Mouse (Mus musculus): ENCODE data around the gene Chpf2. TPM values are rescaled to one million over a fixed set of nuclear protein-coding genes. Genes with fewer than 3 reads are reported as not detected.

The Chpf2 gene
- polyA plus RNA-seq, 1 experiment from 2014 or later, result 11.5 TPM

DNA sequence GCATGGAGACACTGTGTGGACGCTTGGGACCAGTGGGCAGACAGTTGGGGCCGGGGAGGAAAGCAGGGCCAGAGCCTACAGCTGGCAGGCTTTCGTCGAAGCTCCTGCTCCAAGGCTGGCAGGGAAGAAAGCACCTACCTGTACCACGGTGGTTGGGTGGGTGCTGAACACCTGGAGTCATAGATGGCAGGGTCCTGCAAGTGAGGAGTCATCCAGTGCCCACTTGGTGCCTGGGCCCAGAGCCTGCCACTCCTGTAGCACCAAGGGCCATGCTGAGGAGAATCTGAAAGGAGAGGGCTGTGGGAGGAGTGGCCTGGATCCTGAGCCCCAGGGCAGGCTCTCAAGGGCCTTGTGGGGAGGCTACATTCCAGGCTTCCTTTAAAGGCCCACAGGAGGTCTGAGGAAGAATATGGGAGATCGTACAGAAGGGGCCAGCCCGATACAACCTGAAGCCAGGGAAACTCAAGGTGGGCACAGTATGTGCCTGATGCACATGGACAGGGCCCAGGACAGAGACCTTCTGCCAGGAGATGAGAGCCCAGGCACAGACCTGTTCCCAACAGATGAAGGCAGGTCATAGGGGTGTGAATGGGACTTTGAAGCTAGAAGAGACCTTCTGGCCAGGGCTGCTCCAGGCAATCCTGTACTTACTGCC lies 36.0 kb downstream of the Chpf2 start:
- Histone ChIP-seq H3K36me3 (ENCODE audit: control insufficient read depth, insufficient read depth, low read length) (no peaks in the 10 kb centered on the region), H3K4me3 (ENCODE audit: low read depth, low read length) (no peak overlapping the region), H3K4me2 (ENCODE audit: low read depth, low read length, severe bottlenecking) (no peak overlapping the region), H3K4me1 (replicated peaks; ENCODE audit: control insufficient read depth, insufficient read depth, low read length) (peaks cover 7% of the 10 kb centered on the region), H3K27me3 (ENCODE audit: control insufficient read depth, insufficient read depth, low read length) (peaks cover 7% of the 10 kb centered on the region; the same call in 1 of the 2 replicates), H3K27ac (ENCODE audit: low read depth, low read length) (no peak overlapping the region), H3K9ac (ENCODE audit: low read length) (no peak overlapping the region), H3K9me3 (ENCODE audit: control insufficient read depth, low read length) (no peaks in the 10 kb centered on the region)
- ATAC-seq (replicated peaks; ENCODE audit: low FRiP score) (no peak), DNase-seq (ENCODE audit: low spot score) (peak; percentile 50)
- 78% methylated on average over 7 of the region's 7 CpGs for WGBS

DNA sequence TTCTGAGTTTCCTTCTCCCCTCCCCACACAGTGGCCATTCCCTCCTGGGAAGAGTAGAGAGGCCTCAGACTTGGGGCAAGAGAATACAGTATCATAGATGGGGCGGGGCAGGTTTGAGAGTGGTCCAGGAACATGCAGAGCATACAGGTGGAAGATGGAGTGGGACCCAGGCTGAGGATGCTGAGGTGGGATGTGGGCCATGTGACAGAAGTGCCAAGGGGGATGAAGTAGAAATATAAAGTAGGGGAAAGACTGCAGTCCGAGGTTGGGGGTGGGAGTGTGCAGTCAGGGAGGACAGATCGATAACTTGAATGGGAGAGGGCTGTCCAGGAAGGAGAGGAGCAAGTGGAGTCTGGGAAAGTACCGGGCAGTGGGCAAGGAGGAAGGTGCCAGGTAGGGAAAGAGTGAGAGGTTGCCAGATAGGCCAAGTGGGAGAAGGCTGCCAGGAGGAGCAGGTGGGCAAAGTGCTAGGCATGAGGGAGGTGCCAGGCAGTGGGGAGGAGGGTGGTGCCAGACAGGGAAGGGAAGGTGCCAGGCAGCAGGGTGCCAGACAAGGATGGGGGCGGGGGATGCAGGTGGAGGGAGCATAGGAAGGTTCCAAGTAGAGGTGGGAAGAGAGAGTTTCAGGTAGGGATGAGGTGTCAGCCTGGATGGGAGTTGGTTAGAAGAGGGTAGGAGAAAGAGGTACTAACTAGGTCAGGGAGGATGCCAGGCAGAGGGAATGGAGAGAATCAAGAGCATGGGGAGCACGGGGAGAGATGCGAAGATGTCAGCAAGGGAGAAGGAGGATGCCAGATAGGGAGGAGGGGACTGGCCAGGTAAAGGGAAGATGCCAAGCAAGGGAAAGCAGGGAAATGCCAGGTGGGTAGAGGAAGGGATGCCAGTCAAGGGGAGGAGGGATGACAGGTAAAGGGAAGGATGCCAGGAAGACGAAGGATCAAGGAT lies 36.8 kb downstream of the Chpf2 start:
- Histone ChIP-seq H3K27ac (ENCODE audit: low read depth, low read length) (no peak overlapping the region), H3K4me1 (replicated peaks; ENCODE audit: control insufficient read depth, insufficient read depth, low read length) (peaks cover 7% of the 10 kb centered on the region), H3K36me3 (ENCODE audit: control insufficient read depth, insufficient read depth, low read length) (no peaks in the 10 kb centered on the region), H3K4me3 (ENCODE audit: low read depth, low read length) (peak overlapping the region; percentile 54), H3K9me3 (ENCODE audit: control insufficient read depth, low read length) (no peaks in the 10 kb centered on the region), H3K4me2 (ENCODE audit: low read depth, low read length, severe bottlenecking) (peak overlapping the region; percentile 83), H3K9ac (ENCODE audit: low read length) (peak overlapping the region; percentile 79), H3K27me3 (ENCODE audit: control insufficient read depth, insufficient read depth, low read length) (peaks cover 7% of the 10 kb centered on the region; the same call in 1 of the 2 replicates)
- WGBS, result 43% methylated on average over 8 of the region's 8 CpGs
- DNase-seq (ENCODE audit: low spot score) (peak; percentile 47), ATAC-seq (replicated peaks; ENCODE audit: low FRiP score) (no peak)

- Histone ChIP-seq H3K36me3 (ENCODE audit: control insufficient read depth, insufficient read depth, low read length) (no peaks in the 10 kb centered on the region), H3K9ac (ENCODE audit: low read length) (peak within 1 kb of the TSS; percentile 79), H3K4me3 (ENCODE audit: low read depth, low read length) (peak within 1 kb of the TSS; percentile 54), H3K4me1 (replicated peaks; ENCODE audit: control insufficient read depth, insufficient read depth, low read length) (peaks cover 7% of the 10 kb centered on the region), H3K27ac (ENCODE audit: low read depth, low read length) (no peak within 1 kb of the TSS), H3K9me3 (ENCODE audit: control insufficient read depth, low read length) (no peaks in the 10 kb centered on the region), H3K4me2 (ENCODE audit: low read depth, low read length, severe bottlenecking) (peak within 1 kb of the TSS; percentile 83), H3K27me3 (ENCODE audit: control insufficient read depth, insufficient read depth, low read length) (peaks cover 7% of the 10 kb centered on the region; the same call in 1 of the 2 replicates)
- 3% methylated on average over 37 of the region's 37 CpGs for WGBS
- DNase-seq (ENCODE audit: low spot score) (peak; percentile 79), ATAC-seq (replicated peaks; ENCODE audit: low FRiP score) (peak; percentile 87)
Observed at GRCm38 (mm10) chr5:24623986-24624821, 37.7 kb downstream of the Chpf2 start, which contains the start of gene Smarcd3. Gene Smarcd3 (minus strand): TSS chr5:24624411.

DNA sequence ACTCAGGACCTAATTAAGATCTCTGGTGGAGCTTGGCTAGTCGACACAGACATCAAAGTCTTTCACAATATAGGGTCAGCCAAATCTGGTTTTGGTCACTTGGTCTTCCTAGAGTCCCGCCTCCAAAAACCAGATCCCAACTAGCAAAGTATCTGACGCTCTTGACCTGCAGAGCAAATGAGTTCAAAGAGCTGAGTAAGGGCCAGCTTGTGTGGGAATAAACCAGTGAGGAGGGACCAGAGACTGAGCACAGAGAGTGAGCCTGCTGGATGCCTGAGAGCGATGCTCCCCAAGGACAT lies 38.2 kb downstream of the Chpf2 start:
- H3K4me1 ChIP-seq (replicated peaks; ENCODE audit: control insufficient read depth, insufficient read depth, low read length), result peaks cover 7% of the 10 kb centered on the region
- H3K36me3 ChIP-seq (ENCODE audit: control insufficient read depth, insufficient read depth, low read length), result no peaks in the 10 kb centered on the region
- peak overlapping the region; percentile 83; the same call in 1 of the 2 replicates for H3K4me2 ChIP-seq (ENCODE audit: low read depth, low read length, severe bottlenecking)
- H3K9ac ChIP-seq (ENCODE audit: low read length), result no peak overlapping the region
- DNase-seq (ENCODE audit: low spot score), result no peak
- H3K9me3 ChIP-seq (ENCODE audit: control insufficient read depth, low read length), result no peaks in the 10 kb centered on the region
- no peak for ATAC-seq (replicated peaks; ENCODE audit: low FRiP score)
- WGBS, result 36% methylated on average over 4 of the region's 4 CpGs
- no peak overlapping the region for H3K27ac ChIP-seq (ENCODE audit: low read depth, low read length)
- H3K27me3 ChIP-seq (ENCODE audit: control insufficient read depth, insufficient read depth, low read length), result peaks cover 7% of the 10 kb centered on the region; the same call in 1 of the 2 replicates
- no peak overlapping the region for H3K4me3 ChIP-seq (ENCODE audit: low read depth, low read length)

GRCm38 (mm10) chr5:24629712-24630111 lies 43.2 kb downstream of the Chpf2 start:
- no peak for ATAC-seq (replicated peaks; ENCODE audit: low FRiP score)
- peaks cover 2% of the 10 kb centered on the region; the same call in 1 of the 2 replicates for H3K27me3 ChIP-seq (ENCODE audit: control insufficient read depth, insufficient read depth, low read length)
- peaks cover 1% of the 10 kb centered on the region; the same call in 1 of the 2 replicates for H3K4me1 ChIP-seq (replicated peaks; ENCODE audit: control insufficient read depth, insufficient read depth, low read length)
- H3K4me3 ChIP-seq (ENCODE audit: low read depth, low read length), result no peak overlapping the region
- H3K9me3 ChIP-seq (ENCODE audit: control insufficient read depth, low read length), result no peaks in the 10 kb centered on the region
- no peak overlapping the region for H3K4me2 ChIP-seq (ENCODE audit: low read depth, low read length, severe bottlenecking)
- no peaks in the 10 kb centered on the region for H3K36me3 ChIP-seq (ENCODE audit: control insufficient read depth, insufficient read depth, low read length)
- no peak overlapping the region for H3K9ac ChIP-seq (ENCODE audit: low read length)
- peak; percentile 2 for DNase-seq (ENCODE audit: low spot score)
- no peak overlapping the region for H3K27ac ChIP-seq (ENCODE audit: low read depth, low read length)
- 75% methylated on average over 3 of the region's 3 CpGs for WGBS

DNA sequence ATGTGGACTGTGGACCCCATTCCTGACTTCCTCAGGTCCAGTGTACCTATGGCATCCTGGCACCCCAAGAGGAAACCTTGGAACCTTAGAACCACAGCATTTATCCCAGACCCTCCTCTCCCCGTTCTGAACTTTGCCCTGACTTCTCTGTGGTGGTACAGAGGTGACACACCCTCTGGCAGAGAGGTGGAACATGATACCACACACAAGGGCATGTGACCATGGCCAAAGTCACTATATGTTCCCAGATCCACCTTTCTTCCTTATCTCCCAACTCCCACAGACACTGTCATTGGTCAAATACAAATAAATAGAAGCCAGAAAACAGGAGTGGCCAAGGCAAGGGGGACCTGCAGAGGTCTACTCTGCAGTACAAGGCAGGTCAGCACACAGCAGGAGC lies 48.6 kb downstream of the Chpf2 start:
- Histone ChIP-seq H3K4me1 (replicated peaks; ENCODE audit: control insufficient read depth, insufficient read depth, low read length) (0 out of 2 replicates have a peak, but pooled peaks cover 4% of the 10 kb centered on the region), H3K9ac (ENCODE audit: low read length) (no peak overlapping the region), H3K27ac (ENCODE audit: low read depth, low read length) (no peak overlapping the region), H3K9me3 (ENCODE audit: control insufficient read depth, low read length) (no peaks in the 10 kb centered on the region), H3K4me3 (ENCODE audit: low read depth, low read length) (no peak overlapping the region), H3K27me3 (ENCODE audit: control insufficient read depth, insufficient read depth, low read length) (no peaks in the 10 kb centered on the region), H3K4me2 (ENCODE audit: low read depth, low read length, severe bottlenecking) (no peak overlapping the region), H3K36me3 (ENCODE audit: control insufficient read depth, insufficient read depth, low read length) (no peaks in the 10 kb centered on the region)
- WGBS, result 67% methylated on average over 1 of the region's 1 CpGs
- DNase-seq (ENCODE audit: low spot score), result no peak
- ATAC-seq (replicated peaks; ENCODE audit: low FRiP score), result no peak

GRCm38 (mm10) chr5:24635526-24636141 lies 49.1 kb downstream of the Chpf2 start:
- ATAC-seq (replicated peaks; ENCODE audit: low FRiP score) (no peak), DNase-seq (ENCODE audit: low spot score) (no peak)
- H3K4me2 ChIP-seq (ENCODE audit: low read depth, low read length, severe bottlenecking), result no peak overlapping the region
- 0 out of 2 replicates have a peak, but pooled peaks cover 4% of the 10 kb centered on the region for H3K4me1 ChIP-seq (replicated peaks; ENCODE audit: control insufficient read depth, insufficient read depth, low read length)
- no peaks in the 10 kb centered on the region for H3K27me3 ChIP-seq (ENCODE audit: control insufficient read depth, insufficient read depth, low read length)
- H3K36me3 ChIP-seq (ENCODE audit: control insufficient read depth, insufficient read depth, low read length), result no peaks in the 10 kb centered on the region
- H3K9me3 ChIP-seq (ENCODE audit: control insufficient read depth, low read length), result no peaks in the 10 kb centered on the region
- WGBS, result 67% methylated on average over 6 of the region's 6 CpGs
- no peak overlapping the region for H3K4me3 ChIP-seq (ENCODE audit: low read depth, low read length)
- no peak overlapping the region for H3K9ac ChIP-seq (ENCODE audit: low read length)
- H3K27ac ChIP-seq (ENCODE audit: low read depth, low read length), result no peak overlapping the region

DNA sequence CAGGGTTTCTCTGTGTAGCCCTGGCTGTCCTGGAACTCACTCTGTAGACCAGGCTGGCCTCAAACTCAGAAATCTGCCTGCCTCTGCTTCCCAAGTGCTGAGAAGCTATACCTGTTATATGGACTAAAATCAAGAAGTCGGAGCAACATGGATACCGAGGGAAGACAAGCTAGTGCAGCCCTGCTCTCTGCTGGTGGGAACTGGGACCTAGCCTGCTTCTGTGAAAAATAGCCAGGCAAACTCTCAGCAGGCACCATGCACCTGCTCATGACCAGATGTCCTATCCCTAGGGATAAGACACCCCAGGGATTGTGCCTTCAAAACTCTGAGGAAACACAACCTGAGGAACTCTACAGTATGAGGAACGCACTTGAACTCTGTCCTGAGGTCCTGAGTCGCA lies 50.4 kb downstream of the Chpf2 start:
- Histone ChIP-seq H3K27ac (ENCODE audit: low read depth, low read length) (no peak overlapping the region), H3K9ac (ENCODE audit: low read length) (no peak overlapping the region), H3K9me3 (ENCODE audit: control insufficient read depth, low read length) (no peaks in the 10 kb centered on the region), H3K27me3 (ENCODE audit: control insufficient read depth, insufficient read depth, low read length) (no peaks in the 10 kb centered on the region), H3K36me3 (ENCODE audit: control insufficient read depth, insufficient read depth, low read length) (no peaks in the 10 kb centered on the region), H3K4me1 (replicated peaks; ENCODE audit: control insufficient read depth, insufficient read depth, low read length) (0 out of 2 replicates have a peak, but pooled peaks cover 4% of the 10 kb centered on the region), H3K4me3 (ENCODE audit: low read depth, low read length) (no peak overlapping the region), H3K4me2 (ENCODE audit: low read depth, low read length, severe bottlenecking) (no peak overlapping the region)
- WGBS, result 83% methylated on average over 4 of the region's 4 CpGs
- ATAC-seq (replicated peaks; ENCODE audit: low FRiP score) (no peak), DNase-seq (ENCODE audit: low spot score) (no peak)
